Mouse (Mus musculus) layer of hippocampus, postnatal 10 days (tissue): Measurements from ENCODE around the gene Tmprss12. TPM values are rescaled to one million over a fixed set of nuclear protein-coding genes. Genes with fewer than 3 reads are reported as not detected.
A peak's percentile ranks its signal among the peaks of the same experiment; 100 is the strongest.
"Not testable (repeated sequence)": the region's sequence is repeated elsewhere in the genome, so short reads cannot be mapped to it uniquely, and the experiment has no call there.

ENCODE experiments used
- DNase-seq, 2 experiments: peaks; one replicate each; pipeline ENCODE4 v3.0.0; 2021; ENCODE audit warnings: low spot score in 2 of 2
- total RNA-seq, 2 experiments: library from RNA; stranded (reverse); gene quantifications; 2 replicates each; pipeline ENCODE4 v1.2.3; 2021

Gene Tmprss12
- total RNA-seq, 2 experiments from 2014 or later = not detected

DNA sequence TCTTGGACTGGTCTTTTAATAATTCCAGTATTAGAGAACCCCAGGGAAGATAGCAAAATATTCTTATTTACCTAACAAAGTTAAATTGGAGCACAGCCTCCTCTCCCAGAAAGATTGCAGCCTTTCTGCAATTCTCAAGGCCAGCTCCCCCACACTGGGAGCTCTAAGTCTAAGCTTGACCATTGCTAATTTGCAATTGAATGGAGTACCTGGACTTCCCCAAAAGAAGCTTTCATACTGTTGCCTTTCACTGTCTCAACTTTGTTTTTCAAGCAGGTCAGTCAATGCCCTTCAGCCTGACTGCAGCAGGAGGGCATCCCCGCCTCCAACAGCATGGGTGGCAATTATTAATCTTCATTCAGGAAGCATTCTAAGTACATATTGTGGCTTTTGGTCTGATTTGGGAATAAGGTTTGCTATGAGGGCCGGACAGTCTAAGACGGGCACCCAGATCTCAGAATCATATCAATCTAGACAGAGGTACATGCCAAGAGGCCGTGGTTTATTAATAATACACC is 6.8 kb upstream of the Tmprss12 start:
- not testable (repeated sequence) for DNase-seq

DNA sequence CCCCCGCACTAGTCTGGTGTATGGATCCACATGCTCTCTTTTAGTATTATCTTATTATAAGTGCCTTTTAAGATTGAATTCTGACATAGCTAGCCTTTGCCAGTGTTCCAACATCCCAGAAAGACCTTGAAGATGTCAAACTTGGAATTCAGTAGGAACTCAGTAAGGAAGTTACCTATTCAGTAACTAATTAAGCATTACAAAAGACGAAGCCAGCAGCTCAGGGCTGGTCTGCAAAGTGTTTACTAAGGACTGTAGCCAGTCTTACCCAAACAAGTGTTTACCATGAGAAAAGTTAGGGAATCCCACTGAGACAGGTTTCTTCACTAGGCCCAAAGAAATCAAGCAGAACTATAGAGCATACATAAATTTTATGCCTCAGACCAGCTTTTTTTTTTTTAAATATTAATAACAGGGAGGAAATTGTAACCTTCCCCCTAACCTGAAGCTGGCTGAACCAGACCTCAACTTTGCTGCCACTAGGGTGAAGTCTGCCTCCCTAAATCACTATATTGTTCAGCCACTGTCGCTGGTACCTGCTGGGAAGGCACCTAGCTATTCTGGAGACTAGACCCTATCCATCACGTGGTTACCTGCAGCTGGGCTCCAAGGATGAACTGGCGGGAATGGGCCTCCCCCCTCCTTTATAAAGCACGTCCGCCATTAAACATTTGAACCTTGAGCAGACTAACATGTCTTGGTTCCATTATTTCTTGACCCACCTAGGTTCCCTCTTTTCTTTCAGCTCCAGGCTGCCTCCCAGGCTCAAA is 5.7 kb upstream of the Tmprss12 start:
- DNase-seq = no peak

DNA sequence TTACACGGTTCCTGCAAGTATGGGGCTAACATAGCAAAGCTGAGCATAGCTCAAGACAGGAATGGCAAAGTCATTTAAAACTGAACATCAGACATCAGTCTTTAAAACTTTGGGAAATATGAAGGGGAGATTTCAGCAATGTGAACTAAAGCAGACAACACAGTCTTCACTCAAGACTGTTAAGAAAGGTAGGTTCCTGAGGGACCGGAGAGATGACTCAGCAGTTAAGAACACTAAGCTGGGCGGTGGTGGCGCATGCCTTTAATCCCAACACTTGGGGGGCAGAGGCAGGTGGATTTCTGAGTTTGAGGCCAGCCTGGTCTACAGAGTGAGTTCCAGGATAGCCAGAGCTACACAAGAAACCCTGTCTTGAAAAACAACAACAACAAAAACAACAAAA is 4.2 kb upstream of the Tmprss12 start:
- no peak for DNase-seq

DNA sequence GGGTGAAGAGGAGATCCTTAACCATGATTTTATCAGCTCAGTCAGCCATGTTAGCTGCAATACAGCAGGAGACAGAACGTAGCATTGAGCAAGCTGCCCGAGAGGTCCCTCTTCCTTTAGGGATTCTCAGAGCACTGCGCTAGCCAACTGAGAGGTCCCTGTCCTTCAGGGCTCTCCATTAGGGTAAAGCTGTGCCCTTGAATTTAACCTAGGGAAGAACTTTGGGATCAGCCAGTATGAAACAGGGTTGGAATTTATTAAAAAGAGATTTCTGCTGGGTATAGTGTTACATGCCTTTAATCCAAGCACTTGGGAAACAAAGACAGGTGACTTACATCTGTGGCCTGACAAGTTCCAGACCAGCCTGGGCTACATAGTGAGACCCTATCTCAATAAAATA is 3.1 kb upstream of the Tmprss12 start:
- DNase-seq = no peak

DNA sequence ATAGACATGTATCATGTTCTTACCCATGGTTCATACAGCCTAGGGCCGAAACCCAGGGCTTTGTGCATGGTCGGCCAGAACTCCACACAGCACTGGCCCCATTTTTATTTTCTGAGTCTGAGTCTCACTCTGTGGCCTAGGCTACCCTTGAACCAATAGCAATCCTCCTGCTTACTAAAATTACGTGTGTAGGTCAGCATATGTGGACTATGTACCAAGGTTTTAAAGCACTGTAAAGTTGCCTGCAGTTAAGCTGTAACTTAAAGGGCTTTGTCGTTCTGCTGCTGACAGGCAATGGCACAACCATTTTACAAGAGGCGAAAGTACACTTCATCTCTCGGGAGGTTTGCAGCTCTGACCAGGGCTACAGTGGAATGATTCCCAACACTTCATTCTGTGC is 8.3 kb downstream of the Tmprss12 start:
- DNase-seq = no peak

DNA sequence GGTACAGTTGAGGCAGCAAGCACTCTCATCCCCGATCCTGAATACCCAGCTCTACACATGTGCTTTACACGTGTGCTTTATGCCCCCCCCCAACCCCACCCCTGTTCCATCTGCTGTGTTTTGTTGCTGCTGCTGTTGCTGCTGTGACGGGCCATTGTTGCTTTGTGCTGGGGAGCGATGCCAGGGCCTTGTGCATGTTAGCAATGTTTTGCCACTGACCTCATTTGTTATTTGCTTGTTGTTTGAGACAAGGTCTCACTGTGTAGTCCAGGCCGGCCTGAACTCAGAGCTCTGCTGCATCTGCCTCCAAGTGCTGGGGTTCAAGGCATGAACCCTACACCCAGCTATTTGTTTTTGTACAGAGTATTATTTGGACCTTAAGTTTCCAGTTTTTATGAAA is 10.2 kb downstream of the Tmprss12 start:
- no peak for DNase-seq

DNA sequence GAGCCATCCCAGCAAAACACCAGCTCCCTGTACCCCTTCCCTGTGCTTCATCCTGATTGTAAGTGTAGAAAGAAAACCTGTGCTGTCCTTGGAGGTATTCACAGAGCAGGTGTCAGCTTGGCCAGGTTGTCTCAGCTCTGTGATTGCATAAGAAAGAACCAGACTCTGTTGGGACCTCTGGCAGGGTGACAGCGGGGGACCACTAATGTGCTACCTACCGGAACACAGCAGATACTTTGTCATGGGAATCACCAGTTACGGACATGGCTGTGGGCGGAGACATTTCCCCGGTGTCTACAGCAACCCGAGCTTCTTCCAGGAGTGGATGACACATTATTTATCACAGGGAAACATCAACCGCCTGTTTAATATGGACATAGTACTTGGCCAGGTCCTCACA is 11.7 kb downstream of the Tmprss12 start:
- DNase-seq = no peak

DNA sequence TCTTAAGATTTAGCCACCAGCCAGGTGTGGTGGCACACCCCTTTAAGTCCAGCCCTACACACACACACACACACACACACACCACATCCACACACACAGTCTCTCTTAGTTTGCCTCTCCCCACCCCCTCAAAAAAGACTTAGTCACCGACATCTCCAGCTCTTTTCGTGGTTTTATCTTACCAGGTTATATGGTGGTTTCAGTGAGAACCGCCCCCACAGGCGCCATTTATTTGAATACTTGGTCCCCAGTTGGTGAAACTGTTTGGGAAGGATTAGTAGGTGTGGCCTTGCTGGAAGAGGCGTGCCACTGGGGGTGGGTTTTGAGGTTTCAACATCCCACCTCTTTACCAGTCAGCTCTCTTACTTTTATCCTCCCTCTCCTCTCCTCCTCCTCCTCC is 17.2 kb downstream of the Tmprss12 start:
- no peak for DNase-seq

DNA sequence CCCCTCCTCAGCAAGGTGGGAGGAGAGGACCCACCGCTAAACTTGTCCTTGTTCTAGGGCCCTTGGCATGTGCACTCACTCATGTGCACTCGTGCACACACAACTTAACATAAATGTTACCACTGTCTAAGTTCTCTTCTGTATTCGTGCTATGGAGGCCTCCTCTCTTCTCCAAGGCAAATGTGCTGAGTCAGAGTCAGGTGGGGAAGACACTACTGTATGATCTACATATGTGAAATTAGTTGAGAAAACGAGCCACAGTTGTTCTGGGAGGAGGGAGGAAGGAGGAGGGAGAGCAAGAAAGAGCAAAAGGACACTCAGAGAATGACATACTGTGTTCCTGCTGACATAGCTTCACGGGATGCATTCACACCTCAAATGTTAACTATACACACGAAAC is 19.9 kb downstream of the Tmprss12 start:
- no peak for DNase-seq

DNA sequence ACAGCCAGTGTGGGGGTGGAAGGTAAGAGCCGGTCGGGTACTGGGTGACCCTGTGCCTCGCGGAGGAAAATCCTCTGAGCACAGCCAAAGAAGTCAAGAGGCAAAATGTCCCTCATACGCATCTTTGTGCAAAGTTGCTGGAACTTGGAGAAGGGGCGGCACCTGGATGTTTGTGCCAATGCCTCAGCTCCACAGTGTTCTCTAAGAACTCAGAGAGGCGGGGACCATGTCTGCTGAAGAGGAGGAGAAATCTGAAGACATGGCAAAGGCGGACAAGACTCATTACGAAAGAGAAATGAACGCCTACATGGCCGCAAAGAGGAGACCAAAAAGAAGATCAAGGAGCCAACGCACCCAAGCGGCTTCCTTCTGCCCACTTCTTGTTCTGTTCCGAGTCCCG is 20.9 kb downstream of the Tmprss12 start:
- DNase-seq = no peak

DNA sequence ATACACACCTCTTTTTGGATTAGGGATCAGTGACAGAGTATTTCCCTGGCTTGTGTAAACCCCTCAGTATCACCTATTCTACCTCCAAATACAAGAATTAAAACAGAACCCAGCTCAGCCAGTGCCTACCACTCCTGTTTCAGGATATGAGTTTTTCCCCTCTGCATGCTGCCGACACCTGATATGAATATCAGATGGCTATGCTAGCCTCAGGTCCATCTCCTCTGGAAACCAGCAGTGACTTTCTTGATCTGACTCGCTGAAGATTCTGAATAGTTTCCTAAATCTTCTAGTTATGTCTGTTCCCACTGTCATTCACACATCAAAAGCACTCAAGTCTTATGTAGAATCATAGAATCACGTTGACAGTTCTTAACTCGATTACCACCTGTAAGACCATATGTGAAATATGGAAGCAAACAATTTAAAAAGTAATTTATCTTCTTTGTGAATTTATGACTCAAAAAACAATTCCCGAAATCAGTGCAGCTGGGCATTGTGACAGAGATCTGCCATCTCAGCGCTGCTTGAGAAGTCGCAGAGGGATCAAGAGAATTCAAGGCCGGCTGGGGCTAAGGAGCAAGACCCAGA is 22.9 kb downstream of the Tmprss12 start:
- peak; percentile 14 to 23 for DNase-seq

DNA sequence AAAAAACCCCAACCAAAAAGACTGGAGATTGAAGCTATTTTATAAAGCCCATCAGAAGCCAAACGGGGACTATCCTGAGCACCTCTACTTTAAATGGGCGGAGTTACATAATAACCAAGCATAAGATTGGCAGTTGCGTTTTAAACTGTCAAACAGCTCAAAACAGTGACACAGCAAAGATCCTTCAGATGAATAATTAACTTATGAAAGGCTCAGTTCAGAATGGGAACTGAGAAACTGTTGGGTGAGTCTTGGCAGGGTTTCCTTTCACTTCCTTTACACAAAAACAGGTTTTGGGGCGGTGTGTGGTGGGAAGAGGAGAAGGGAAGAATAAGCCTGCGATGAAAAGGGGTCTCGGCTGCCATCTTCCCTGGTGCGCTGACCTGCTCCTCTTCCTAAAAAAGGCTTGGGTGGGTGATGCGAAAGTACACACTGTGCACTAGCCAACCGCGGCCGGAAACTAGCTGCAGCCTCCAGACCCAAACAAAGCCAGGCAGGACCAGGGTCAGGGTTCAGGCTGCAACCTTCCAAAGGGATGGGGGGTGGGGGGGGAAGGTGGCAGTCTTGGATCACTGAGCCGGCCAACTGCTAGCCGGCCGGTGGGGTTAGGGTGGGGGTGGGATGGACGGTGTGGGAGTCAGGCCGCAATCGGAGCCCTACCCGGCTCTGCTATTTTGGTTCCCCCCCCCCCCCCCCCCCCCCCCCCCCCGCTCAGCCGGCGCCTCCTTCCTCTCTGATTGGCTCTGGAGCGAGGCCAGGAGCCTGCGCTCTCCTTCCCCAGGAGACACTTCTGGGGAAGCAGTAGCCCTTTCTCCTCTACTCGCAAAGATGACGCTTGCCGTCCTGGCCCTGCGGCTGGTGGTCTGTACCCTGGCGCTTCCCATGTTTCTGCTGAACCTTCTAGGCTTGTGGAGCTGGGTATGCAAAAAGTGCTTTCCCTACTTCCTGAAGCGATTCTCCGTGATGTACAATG is 23.7 kb downstream of the Tmprss12 start, which contains the start of gene Mettl7a1:
Gene Mettl7a1 (plus strand): TSS at position 122 of the 973 bp plus-strand sequence.
- DNase-seq = peak; percentile 76 to 86

DNA sequence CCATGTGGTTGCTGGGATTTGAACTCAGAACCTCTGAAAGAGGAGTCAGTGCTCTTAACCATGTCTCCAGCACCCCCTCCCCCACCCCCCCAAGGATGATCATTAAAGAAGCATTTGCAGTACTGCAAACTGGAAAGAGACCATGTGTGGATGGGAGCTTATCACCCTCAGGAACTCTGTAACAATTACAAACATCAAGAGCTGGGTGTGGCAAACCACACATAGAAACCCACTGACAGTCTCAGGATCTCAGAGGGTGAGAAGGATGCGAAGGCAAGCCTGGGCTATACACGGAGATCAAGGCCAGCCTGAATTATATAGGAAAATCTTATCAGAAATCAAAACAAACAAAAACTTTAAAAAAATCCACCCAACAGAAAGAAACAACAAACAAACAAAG is 25.6 kb downstream of the Tmprss12 start:
- no peak for DNase-seq

DNA sequence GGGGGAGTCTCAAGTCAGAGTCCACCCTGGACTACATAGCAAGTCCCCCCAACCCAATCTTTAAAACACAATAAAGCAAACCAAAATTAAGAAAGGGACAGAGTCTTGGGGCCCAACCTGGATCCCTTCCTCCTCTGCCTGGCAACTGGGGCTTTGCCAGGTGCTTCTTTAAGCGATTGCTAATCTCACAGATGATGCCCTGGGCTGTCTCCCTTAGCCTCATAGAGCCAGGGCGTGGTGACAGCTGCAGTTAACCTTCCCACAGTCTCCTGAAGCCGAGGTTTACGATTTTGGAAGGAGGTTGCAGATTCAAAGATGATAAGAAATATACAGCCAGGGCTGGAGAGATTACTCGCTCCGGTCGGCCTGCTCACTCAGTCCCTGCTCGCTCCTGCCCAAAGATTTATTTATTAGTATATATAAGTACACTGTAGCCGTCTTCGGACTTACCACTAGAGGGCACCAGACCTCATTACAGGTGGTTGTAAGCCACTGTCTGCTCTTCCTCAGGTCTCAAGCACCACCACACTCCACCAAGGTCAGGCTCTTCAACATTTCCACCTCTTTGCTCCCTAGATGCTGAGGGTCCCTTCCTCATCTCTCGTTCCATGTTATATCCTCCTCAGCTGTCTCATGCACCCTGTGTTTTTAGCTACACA is 26.9 kb downstream of the Tmprss12 start:
- not testable (repeated sequence) for DNase-seq

DNA sequence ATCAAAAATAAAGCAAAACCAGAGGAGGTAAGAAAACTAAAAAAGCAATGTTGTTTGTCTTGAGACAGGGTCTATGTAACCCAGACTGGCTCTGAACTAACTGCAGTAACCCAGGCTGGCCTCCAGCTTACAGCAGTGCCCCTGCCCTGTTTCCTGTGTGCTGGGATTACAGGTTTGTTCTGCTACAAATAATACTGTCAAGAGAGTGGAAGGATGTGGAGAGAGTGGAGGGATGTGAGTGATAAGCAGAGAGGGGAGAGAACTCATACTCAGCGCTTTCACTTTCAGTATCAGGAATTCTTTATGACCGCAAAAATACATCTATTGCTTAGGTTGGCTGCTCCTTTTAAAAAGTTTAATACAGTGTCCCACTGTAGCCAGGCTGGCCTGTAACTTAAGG is 31.7 kb downstream of the Tmprss12 start:
- no peak for DNase-seq

DNA sequence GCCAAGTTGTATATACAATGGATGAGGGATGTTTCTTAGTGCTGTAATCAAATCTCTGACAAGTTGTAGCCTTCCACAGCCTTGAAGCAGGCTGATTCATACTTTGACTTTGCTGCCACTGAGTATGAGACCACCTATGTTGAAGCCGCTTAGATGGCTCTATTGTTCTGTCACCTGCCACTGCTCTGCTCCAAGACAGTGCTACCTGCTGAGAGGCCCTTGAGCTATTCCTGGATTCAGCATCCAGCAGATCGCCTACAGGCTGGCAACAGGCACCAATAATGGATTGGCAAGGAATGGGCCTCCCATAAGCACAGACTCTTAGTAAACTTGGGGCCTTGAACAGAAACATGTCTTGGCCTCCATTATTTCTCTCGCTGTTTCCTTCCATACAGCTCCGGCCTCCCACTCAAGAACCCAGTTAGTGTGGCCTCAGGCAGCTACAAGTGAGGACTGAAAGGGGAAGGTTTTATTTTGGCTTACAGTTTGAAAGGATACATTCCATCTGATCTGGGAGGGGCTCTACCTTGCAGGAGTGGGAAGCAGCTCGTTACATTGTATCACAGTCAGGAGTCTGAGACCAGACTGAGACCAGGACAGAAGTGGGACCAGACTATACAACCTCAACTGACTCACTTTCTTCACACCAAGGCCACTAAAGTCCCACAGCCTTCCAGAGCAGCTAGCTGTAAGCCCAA is 34.0 kb downstream of the Tmprss12 start:
- no peak for DNase-seq

DNA sequence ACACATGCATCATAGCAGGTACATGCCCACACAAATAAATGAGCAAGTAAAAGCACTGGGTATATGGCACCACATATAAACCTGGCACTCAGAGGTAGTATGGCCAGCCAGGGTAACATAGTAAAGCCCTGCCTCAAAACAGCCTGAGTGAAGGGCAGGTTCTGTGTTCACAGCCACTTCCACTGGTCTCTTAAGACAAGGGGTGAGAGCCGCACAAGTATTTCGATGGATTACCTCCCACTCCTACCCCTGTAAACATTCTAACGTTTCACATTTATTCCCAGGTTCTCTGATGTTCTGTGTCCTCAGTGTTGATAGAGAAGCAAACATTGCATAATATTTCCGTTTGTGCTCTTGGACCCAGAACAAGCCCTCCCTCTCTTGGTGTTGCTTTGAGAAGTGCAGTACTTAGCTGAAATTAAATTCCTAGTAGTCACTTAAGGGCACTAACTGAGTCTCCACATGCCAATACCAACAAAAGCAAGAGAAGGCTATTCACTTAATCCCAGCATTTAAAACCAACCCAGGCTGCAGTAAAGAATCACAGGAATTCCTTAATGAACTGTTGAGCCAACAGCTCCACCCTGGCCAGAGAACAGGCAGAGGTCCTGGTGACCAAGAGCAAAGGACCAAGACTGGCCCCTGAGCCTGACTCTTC is 37.5 kb downstream of the Tmprss12 start:
- not testable (repeated sequence) for DNase-seq

DNA sequence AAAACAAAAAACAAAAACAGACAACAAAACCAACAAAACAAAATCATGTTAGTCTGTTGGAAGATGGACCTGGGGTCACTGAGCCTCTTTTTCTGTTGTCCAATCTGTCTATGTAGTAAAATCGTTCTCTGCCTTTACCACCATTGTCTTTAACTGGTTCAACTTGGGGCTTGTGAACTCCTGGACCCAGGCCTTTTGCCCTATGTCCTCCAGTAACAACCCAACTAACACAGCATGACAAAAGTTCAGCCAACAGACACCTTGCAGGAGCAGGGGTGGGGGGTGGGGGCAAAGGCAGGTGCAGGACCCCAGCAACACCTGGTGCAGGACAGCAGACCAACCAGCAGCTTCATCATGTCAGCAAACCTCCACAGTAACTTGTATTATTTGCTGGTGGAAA is 39.2 kb downstream of the Tmprss12 start:
- DNase-seq = no peak

DNA sequence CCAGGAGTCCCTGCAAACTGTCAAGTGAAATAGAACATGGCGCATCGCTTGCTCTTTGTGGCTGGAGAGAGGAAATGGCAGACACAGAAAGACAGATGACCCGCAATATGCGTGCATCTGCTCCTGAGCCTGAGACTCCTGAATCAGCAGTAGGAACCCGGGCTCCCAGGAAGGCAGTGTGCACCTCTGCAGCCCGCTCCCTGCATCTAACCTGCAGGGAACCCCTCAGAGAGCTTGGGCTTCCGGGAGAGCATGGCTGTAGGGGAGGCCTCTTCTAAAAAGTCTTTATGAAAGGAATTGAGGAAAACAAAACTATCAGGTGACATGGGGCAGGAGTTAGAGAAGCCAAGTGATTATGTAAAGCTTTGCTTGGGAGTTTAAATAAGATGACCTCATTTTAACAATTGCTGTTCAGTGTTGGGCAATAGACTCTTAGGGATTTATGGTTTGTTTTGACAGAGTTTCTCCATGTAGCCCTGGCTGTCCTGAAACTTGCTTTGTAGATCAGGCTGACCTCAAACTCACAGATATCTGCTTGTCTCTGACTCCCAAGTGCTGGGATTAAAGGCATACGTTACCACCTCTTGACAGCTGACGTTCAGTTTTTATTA is 39.8 kb downstream of the Tmprss12 start:
- DNase-seq = peak in 1 of 2 experiments; percentile 16
